Mouse (Mus musculus) lung, embryonic 14.5 days (tissue): Measurements from ENCODE around the gene Gm17545. TPM values are rescaled to one million over a fixed set of nuclear protein-coding genes. Genes with fewer than 3 reads are reported as not detected.

Source experiments
- ATAC-seq: fragments of 200-750 bp; cut with Nextera tagmentation; 2 replicates; pipeline ENCODE4 v1.8.0; 2017; ENCODE audit warnings: mild to moderate bottlenecking, moderate TSS enrichment, moderate library complexity; ENCODE audit not compliant: insufficient read depth
- DNase-seq: peaks from one replicate; pipeline ENCODE4 v3.0.0-alpha.2; 2015
- H3K27ac ChIP-seq: fragments of 300-500 bp; sonication (generic); 2 replicates; pipeline ENCODE4 v1.5.1; 2014; ENCODE audit warnings: low read depth, mild to moderate bottlenecking, moderate library complexity
- H3K27me3 ChIP-seq: fragments of 300-500 bp; sonication (generic); 2 replicates; pipeline ENCODE4 v1.6.1; 2014; ENCODE audit warnings: low read length, control low read depth; ENCODE audit not compliant: insufficient read depth
- H3K36me3 ChIP-seq: fragments of 300-500 bp; sonication (generic); 2 replicates; pipeline ENCODE4 v1.6.1; 2014; ENCODE audit warnings: control low read depth; ENCODE audit not compliant: insufficient read depth
- H3K4me1 ChIP-seq: fragments of 300-500 bp; sonication (generic); 2 replicates; pipeline ENCODE4 v1.6.1; 2014; ENCODE audit warnings: antibody characterized with exemption, control low read depth; ENCODE audit not compliant: insufficient read depth
- H3K4me2 ChIP-seq: fragments of 300-500 bp; sonication (generic); 2 replicates; pipeline ENCODE4 v1.6.1; 2014; ENCODE audit warnings: mild to moderate bottlenecking
- H3K4me3 ChIP-seq: fragments of 300-500 bp; sonication (generic); 2 replicates; pipeline ENCODE4 v1.5.1; 2014; ENCODE audit warnings: low read depth, low read length
- H3K9ac ChIP-seq: fragments of 300-500 bp; sonication (generic); 2 replicates; pipeline ENCODE4 v1.6.1; 2014
- H3K9me3 ChIP-seq: fragments of 300-500 bp; sonication (generic); 2 replicates; pipeline ENCODE4 v1.6.1; 2016; ENCODE audit warnings: low read depth, low read length, control low read depth
- CTCF ChIP-seq: IDR thresholded peaks from 2 replicates; pipeline ENCODE4 v1.5.1; 2016; ENCODE audit warnings: antibody characterized with exemption, low read depth
- WGBS: fragments of 180-500 bp; shearing (Covaris S2); extraction: QIAGEN DNeasy Blood & Tissue Kit; methylation state at CpG from one replicate; pipeline ENCODE4 v1.1.7; 2014; 5-methylcytosine and 5-hydroxymethylcytosine counted together
- polyA plus RNA-seq: library from polyadenylated mRNA; unstranded; fragments of >200 nt; fragmentation: Nextera tagmentation; extraction: Ambion mirVana; gene quantifications from 2 replicates; pipeline ENCODE4 v1.2.1, GENCODE M21; 2014

Gm17545 gene
- polyA plus RNA-seq, 1 experiment from 2014 or later: not detected

- Histone ChIP-seq H3K4me3 (no peak overlapping the region), H3K27me3 (0 out of 2 replicates have a peak, but pooled peaks cover 2% of the 10 kb centered on the region), H3K27ac (no peak overlapping the region), H3K4me2 (no peak overlapping the region), H3K4me1 (no peaks in the 10 kb centered on the region), H3K9ac (no peak overlapping the region), H3K36me3 (no peaks in the 10 kb centered on the region), H3K9me3 (no peaks in the 10 kb centered on the region)
- TF ChIP-seq CTCF: no peak
- ATAC-seq (no peak), DNase-seq (no peak)
- WGBS: 37% methylated on average over 6 of the region's 6 CpGs
Measured at GRCm38 (mm10) chr9:22417547-22417946, 36.5 kb upstream of the Gm17545 start.

- WGBS: 77% methylated on average over 3 of the region's 3 CpGs
- ATAC-seq (no peak), DNase-seq (no peak)
- Histone ChIP-seq H3K27me3 (0 out of 2 replicates have a peak, but pooled peaks cover 2% of the 10 kb centered on the region), H3K36me3 (no peaks in the 10 kb centered on the region), H3K4me3 (no peak overlapping the region), H3K9me3 (no peaks in the 10 kb centered on the region), H3K4me1 (no peaks in the 10 kb centered on the region), H3K9ac (no peak overlapping the region), H3K27ac (no peak overlapping the region), H3K4me2 (no peak overlapping the region)
- TF ChIP-seq CTCF: no peak
Measured at GRCm38 (mm10) chr9:22419877-22420276, 34.2 kb upstream of the Gm17545 start.

- 47% methylated on average over 7 of the region's 7 CpGs for WGBS
- Histone ChIP-seq H3K4me1 (no peaks in the 10 kb centered on the region), H3K27ac (no peak overlapping the region), H3K9me3 (no peaks in the 10 kb centered on the region), H3K4me2 (no peak overlapping the region), H3K4me3 (no peak overlapping the region), H3K36me3 (no peaks in the 10 kb centered on the region), H3K27me3 (0 out of 2 replicates have a peak, but pooled peaks cover 2% of the 10 kb centered on the region), H3K9ac (no peak overlapping the region)
- no peak for ATAC-seq
- DNase-seq: no peak
- TF ChIP-seq CTCF: no peak
Measured at GRCm38 (mm10) chr9:22420491-22420890, 33.6 kb upstream of the Gm17545 start.

- DNase-seq: no peak
- no peak overlapping the region for H3K27ac ChIP-seq
- no peak for TF ChIP-seq CTCF
- H3K36me3 ChIP-seq: no peaks in the 10 kb centered on the region
- H3K9me3 ChIP-seq: no peaks in the 10 kb centered on the region
- no peak overlapping the region for H3K4me3 ChIP-seq
- ATAC-seq: no peak
- H3K9ac ChIP-seq: no peak overlapping the region
- H3K27me3 ChIP-seq: no peaks in the 10 kb centered on the region
- 58% methylated on average over 1 of the region's 1 CpGs for WGBS
- H3K4me1 ChIP-seq: no peaks in the 10 kb centered on the region
- no peak overlapping the region for H3K4me2 ChIP-seq
Measured at GRCm38 (mm10) chr9:22422559-22422958, 31.5 kb upstream of the Gm17545 start.

GRCm38 (mm10) chr9:22423507-22423906 lies 30.6 kb upstream of the Gm17545 start:
- no peak overlapping the region for H3K4me3 ChIP-seq
- ATAC-seq (no peak), DNase-seq (no peak)
- H3K4me2 ChIP-seq: no peak overlapping the region
- H3K9ac ChIP-seq: no peak overlapping the region
- H3K9me3 ChIP-seq: no peaks in the 10 kb centered on the region
- no peaks in the 10 kb centered on the region for H3K36me3 ChIP-seq
- WGBS: 52% methylated on average over 1 of the region's 1 CpGs
- H3K4me1 ChIP-seq: no peaks in the 10 kb centered on the region
- no peak for TF ChIP-seq CTCF
- no peak overlapping the region for H3K27ac ChIP-seq
- H3K27me3 ChIP-seq: no peaks in the 10 kb centered on the region

- Histone ChIP-seq H3K9ac (0 out of 2 replicates have a peak overlapping the region, but pooled peaks have one; percentile 3), H3K27me3 (no peaks in the 10 kb centered on the region), H3K36me3 (no peaks in the 10 kb centered on the region), H3K27ac (no peak overlapping the region), H3K4me3 (no peak overlapping the region), H3K4me1 (no peaks in the 10 kb centered on the region), H3K9me3 (no peaks in the 10 kb centered on the region), H3K4me2 (no peak overlapping the region)
- 60% methylated on average over 10 of the region's 10 CpGs for WGBS
- TF ChIP-seq CTCF: no peak
- ATAC-seq (no peak), DNase-seq (no peak)
Measured at GRCm38 (mm10) chr9:22424196-22424595, 29.9 kb upstream of the Gm17545 start.

- Histone ChIP-seq H3K9ac (no peak overlapping the region), H3K4me3 (no peak overlapping the region), H3K4me1 (0 out of 2 replicates have a peak, but pooled peaks cover under 1% of the 10 kb centered on the region), H3K36me3 (no peaks in the 10 kb centered on the region), H3K27ac (no peak overlapping the region), H3K4me2 (no peak overlapping the region), H3K27me3 (no peaks in the 10 kb centered on the region), H3K9me3 (no peaks in the 10 kb centered on the region)
- WGBS: 80% methylated on average over 4 of the region's 4 CpGs
- DNase-seq (no peak), ATAC-seq (no peak)
- TF ChIP-seq CTCF: no peak
Measured at GRCm38 (mm10) chr9:22424719-22425118, 29.4 kb upstream of the Gm17545 start.
